Mouse (Mus musculus): ENCODE measurements around the gene Traf2.

Gene Traf2

DNA sequence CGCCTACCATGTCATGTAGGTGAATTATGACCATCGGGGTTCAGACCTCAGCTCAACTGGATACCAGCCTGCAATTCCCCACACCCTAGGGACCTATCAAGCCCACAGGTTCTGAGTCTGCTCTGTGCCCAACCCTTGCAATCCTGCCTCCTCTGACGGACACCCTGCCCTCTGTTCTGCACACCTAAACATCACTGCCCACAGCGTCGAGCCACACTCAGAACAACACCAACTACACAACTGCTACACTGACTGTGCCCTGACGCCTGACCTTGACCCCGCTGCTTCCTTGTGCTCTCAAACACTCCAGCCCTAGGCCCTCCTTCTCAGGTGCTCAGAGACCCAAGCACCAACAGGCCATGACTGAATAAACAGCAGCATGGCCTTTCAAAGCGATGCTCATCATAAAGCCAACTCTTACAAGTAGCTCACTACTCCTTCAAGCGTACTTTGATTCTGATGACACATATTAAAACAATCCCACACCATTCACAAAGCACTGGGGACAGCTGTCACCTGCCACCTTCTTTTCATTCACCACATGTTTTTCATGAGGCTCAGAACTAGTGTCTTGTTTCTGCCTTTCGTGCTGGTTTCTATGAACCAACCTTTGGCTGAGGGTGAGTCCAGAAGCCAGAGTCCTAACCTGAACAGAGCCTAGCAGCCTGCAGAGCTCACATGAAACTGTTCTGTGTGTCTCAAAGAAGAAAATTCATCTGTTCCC is 4.9 kb downstream of the Traf2 start:
- DNase-seq (ENCODE audit: low spot score in 2 of 2), result no peak

DNA sequence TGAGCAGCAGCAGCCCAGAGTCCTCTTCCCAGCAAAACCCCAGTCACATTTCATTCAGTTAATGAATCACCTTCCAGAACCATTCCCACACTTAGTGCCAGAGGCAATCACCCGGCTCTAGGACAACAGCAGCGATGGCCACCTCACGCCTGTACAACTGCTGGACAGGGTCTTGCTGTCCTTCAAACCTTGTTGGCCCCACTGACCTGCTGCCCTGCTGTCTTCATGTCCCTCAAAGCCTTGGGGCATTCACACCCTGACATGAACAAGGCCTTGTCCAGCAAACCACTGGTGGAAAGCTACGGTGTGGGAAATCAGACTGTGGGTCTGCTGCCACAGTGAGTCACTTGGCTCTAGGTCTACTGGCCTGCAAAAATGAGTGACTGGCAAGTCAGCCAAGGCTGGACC is 6.2 kb downstream of the Traf2 start:
- no peak for DNase-seq (ENCODE audit: low spot score in 2 of 2)

DNA sequence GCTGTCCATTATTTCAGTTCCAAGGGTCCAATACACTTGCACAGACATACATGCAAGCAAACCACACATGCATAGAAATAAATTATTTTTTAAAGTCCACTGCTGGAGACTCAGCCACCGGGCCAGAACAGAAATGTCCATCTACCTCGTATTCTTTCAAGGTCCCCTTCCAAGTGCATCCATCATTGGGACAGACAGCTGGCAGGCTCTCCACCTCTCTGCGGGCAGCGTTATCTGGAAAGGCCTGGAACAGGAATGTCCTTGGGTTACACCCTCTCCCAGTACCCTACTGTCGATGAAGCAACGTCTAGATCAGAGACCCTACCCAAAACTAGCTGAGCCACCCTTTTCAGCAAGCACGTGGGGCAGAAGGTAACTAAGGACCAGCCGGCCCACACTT is 10.2 kb downstream of the Traf2 start:
- DNase-seq (ENCODE audit: low spot score in 2 of 2), result no peak

DNA sequence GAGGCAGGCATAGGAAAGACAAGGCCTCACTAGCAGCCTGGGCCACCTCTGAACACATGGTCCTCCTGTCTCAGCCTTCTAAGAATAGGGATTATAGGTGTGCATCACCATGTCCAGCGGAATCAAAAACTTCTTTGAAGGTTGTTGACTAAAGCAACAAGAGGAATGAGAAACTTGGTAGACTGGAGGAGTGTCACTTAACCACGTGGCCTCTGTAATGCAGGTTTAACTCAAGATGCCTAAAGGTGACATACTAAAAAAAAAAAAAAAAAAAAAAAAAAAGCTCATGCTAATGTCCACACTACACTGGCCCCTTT is 11.9 kb downstream of the Traf2 start:
- DNase-seq (ENCODE audit: low spot score in 2 of 2), result no peak

DNA sequence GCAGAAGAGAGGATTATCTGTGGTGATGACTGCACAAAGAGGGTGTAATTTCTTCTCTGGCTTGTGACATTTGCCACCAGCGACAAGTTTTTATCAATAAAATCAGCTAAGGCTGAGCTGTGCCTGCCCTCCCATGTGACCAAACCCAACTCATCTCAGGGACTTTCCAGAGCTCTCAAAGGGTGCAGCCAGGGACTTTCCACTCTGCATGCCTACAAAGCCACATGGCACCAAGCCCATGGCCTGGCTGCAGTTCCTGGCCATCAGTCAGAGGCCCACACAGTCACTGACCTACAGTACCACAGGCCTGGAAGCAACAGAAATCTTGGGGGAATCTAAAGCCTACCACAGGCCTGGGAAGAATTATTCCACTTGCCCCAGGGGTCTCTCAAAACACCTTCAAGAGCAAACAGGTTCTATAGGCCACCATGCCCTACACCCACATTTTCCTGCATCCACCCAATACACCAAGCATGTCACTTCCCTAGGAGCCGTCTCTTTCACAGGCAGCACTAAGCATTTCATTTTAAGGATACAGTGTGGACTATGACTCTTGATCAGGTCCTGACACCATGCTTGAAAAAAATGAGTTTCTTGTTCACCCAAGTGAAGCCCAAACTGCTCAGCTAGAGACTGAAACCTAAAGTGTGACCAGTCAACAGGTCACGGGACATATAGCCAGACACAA is 12.4 kb downstream of the Traf2 start:
- DNase-seq (ENCODE audit: low spot score in 2 of 2), result peak; percentile 87

DNA sequence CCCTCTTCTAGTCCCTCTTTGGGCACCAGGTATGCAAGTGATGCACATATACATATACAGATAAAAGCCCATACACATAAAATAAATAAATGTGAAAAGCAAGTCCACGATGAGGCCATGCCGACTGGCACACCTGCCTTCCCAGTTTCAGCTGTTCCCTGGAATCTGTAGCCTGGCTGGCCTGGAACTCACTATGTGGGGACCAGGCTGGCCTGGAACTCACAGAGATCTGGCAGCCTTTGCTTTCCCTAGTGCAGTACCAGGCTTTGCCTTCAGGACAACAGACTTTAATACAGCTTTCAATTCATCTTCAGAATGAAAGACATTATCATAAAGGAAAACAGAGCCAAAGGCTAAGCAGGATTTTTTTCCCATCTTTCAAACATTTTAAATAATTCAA is 13.0 kb downstream of the Traf2 start:
- no peak for DNase-seq (ENCODE audit: low spot score in 2 of 2)

DNA sequence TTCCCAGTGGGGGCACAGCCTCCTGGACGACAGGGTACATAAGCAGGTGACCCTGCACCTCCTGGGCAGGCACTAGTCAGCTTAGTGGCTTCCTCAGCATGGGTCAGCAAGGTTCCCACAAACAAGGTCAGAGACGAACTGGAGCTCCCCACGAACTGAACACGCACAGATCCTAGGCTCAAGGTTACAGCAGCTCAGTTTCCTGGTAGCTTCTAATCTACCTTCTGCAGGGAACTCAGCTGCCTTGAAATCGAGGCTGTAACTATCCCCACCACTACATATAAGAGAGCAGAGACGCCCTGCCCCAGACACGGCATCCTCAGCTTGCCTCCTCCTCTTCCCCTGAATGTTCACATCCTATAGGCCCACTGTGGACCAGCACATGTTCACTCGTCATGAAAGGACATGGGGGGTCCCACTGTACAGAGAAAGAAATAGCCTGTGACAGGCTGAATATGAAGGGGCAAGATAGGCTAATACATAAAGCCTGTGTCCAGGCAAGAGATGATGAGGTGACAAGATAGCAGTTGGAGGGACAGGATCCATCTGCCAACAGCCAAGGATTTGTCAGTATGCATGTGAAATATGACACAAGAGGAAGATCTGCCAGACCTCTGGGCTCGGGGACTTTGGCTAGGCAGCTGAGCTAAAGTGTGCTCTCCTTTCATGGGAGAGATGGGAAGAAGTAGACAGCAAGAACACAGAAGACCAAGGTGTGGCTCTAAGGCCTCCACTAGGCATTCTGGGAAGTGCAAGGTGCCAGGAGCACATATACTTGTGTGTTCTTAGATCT is 20.0 kb downstream of the Traf2 start:
- DNase-seq (ENCODE audit: low spot score in 2 of 2), result no peak

DNA sequence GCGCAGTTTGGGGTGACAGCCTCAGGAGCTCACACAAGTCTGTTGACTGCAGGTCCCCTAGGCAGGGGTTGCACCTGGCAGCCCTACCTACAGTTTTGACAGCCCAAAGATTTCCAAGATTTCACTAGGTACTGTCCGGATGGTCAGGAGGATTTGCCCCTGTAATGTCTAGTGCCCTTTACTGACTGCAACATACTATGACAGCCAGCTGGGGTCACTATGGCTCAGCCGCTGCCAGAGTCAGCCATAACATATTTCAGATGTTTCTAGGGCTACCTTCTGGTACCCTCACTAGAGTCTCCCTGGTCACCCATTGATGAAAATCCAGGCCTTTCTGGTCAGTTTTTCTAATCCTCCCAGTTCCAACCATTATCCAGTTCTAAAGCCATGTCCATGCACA is 36.8 kb downstream of the Traf2 start:
- DNase-seq (ENCODE audit: low spot score in 2 of 2), result no peak

DNA sequence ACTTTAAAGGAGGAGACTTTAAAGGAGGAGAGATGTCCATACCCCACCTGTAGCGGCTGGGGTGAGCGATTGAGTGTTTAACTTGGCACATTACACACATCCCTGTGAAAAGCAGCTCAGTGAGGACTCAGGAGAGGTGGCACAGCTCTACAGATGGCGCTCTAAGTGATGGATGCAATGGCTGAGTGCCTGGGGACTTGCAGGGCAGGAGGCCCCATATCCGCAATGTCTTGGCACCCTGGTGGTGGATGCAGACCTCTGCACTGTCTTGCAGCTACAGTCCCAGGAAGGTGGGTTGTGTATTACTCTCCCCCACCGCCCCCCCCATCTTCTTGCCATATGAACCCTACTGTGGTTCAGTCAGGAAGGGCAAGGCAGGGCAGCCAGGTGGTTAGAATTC is 39.8 kb downstream of the Traf2 start:
- peak in 1 of 2 experiments; percentile 19 for DNase-seq (ENCODE audit: low spot score in 2 of 2)

DNA sequence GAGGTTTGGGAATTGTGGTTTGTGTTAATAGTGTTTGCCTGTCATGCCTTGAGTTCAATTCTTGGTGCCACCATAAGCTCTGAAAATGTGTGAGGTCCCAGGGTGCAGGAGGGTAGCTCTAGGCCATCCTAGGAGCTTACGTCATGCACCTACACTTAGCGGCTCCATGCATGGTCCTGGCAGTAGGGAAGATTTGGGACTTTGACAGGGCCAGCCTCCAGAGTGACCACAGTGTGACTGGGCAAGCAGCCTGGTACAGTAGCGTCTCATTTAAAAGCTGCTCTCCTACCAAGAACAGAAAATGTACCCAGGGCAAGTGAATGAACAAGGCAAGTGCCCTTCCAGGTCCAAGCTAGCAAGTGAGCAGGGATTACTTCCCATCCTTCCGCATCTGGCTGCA is 40.9 kb downstream of the Traf2 start:
- no peak for DNase-seq (ENCODE audit: low spot score in 2 of 2)

DNA sequence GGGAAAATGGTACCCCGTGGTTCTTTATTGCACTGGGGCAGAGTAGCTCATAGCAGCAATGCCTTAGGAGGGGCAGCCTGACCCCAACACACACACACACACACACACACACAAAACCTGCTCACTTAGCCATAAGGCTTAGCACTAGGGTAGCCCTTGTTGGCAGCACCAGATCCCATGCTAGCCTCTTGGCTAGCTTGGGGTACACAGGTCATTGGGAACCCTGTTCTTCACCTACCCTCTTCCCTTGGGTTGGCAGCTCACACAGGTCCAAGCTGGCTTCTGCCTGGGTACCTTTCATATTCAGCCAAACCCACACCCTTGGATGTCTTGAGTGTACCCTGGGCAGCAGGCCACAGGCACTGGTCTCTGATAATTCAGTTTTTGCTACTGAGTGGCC is 41.7 kb downstream of the Traf2 start:
- no peak for DNase-seq (ENCODE audit: low spot score in 2 of 2)

DNA sequence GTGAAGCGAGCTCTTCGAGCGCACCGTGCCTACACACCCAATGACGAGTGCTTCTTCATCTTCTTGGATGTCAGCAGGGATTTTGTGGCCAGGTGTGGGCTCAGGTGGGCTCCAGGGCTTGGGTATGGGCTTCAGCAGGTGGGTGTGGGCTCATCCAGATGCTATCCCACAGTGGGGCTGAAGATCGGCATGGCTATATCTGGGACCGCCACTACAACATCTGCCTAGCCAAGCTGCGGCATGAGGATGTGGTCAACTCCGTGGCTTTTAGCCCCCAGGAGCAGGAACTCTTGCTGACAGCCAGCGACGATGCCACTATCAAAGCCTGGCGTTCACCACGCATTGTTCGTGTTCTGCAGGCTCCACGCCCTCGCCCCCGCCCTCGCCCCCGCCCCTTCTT is 42.2 kb downstream of the Traf2 start:
- no peak for DNase-seq (ENCODE audit: low spot score in 2 of 2)

DNA sequence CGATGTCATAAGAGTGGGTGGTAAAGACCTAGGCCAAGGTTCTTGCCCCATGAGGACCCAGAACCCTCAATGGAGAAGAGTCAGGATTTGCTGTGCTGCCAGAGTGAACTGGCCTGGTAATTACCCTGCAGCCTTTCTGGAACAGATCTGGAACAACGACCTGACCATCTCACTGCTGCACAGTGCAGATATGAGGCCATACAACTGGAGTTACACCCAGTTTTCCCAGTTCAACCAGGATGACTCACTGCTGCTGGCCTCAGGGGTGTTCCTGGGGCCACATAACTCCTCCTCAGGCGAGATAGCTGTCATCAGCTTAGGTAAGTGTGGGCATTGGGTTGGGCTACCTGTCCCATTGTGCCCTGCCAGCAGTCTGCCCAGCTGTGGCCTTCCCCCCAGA is 44.0 kb downstream of the Traf2 start:
- no peak for DNase-seq (ENCODE audit: low spot score in 2 of 2)

DNA sequence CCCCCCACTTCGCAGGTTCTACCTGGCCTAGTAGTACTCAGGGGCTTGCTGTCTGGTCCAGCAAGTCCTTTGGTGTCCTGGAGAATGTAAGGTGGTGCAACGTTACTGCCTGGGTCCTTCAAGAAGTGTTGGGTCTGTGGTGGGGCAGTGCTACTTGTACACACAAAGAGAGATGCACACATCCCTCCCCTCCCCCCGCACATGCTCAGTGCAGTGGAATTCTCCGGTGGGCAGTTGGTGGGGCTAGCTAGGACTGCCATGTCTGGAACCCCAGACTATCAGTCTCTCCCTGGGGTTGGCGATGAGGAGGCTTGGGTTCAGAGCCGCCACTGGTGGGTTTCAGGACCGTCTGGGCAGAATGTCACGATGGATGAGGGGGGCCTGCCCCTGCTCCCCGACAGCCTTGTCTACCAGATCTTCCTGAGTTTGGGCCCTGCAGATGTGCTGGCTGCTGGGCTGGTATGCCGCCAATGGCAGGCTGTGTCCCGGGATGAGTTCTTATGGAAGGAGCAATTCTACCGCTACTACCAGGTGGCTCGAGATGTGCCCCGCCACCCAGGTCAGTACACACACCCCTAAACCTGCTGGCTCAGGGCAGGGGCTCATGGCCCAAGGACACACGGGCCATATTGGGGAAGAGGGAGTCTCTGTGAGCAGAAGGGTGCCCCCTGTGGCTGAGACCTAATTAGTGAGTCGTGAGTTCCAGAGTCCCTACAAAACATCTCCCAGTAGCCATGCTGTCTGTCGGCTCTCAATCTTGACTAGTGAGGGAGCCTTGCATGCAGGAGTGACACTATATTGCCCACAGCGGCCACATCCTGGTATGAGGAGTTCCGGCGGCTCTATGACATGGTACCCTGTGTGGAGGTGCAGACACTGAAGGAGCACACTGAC is 44.9 kb downstream of the Traf2 start, which contains the start of gene C8g:
C8g (minus strand) TSS at position 127 of the 894 bp plus-strand sequence.
- no peak for DNase-seq (ENCODE audit: low spot score in 2 of 2)

DNA sequence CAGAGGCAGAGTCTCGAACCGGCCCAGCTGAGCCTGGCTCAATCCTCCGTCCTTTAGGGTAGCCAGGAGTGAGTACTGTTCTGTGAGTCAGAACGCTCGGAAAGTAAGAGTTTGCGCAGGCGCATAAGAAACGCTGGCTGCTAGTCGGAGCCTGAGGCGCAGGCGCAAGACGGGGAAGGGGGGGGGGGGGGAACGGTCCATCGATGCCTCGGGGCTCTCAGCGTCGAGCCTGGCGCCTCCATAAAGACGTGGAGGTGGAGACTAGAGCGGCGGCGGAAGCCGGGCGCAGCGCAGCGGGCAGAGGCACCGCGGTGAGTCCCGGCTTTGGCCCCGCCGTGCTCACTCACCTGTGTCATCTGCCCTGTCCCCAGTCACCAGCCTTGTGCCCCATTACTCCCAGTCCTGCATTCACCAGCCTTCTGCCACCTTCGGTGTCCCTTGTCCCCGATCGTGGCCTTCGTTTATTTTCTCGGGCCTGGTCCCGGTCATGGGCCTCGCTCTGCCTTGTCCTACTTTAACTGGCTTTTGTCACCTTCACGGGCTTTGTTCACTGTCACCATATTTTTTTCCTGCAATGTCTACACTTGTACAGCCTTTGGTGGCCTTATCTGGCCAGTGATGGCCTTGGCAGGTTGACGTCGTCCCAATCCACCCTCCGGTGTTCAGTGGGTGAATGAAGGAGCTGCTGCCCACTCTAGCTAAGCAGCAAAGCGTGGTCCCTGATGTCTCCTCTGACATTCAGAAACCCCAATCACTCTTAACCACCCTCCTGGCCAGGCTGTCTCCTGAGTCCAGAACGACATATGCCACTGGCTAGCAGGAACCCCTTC is 45.9 kb downstream of the Traf2 start, which contains the start of gene Fbxw5:
Fbxw5 (plus strand) TSS at position 175 of the 830 bp plus-strand sequence.
- peak; percentile 76 to 80 for DNase-seq (ENCODE audit: low spot score in 2 of 2)

DNA sequence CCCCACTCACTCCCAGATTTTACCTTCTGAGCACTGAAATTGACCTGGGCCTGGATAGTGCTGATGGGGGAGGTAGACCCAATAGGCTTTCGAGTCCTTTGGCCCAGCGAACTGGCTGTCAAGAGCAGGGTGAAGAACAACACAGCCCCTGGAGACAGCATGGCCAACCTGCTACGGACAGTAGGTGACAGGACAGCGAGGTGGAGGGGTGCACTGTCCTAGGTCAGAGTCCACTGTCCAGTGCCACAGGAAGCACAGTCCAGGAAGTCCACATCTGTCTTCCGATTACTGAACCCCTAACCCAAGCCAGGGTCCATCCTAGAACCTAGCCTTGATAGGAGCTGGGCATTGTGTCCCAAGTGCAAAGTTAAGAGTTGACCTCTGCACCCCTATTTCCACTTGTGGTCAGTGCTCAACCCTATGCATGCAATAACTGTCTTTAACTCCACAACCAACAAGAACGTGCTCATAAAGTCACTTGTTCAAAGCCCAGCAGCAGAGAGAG is 46.6 kb downstream of the Traf2 start:
- no peak for DNase-seq (ENCODE audit: low spot score in 2 of 2)

DNA sequence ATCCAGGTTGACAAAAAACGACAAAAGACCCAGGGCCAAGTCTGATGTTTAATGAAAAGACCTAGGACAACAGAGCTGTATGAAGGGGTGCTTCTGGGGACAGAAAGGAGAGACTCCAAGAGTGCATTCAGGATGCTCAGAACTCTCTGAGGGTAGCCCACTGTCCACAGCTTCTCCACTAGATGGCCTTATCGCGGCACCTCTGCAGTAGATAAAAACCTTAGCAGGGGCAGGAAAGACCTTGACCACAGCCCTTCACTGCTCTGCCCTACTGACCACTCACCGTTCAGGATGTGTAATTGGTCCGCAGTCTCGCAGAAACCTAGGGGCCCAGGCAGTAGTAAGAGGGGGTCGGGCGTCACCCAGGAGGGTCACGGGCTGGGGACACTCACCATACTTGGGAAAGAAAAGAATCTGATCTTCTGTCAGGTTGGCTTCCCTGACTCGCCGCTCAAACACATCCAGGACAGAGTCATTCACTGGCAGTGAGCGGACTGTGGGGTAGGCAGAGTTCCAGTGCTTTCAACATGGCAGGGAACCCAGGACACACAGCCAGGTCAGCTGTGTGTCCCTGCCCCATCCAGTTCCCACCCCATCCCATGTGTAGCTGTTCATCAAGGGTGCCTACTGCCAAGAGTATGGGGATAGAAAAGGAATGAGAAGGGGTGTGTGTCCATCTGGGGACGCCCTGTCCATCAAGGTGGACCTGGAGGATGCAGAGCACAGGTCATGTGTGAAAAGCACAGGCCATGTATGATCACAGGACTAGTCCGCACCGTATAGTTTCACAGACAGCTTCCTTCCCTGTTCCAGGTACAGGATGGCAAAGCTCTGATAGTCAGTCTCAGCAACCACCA is 47.9 kb downstream of the Traf2 start:
- peak in 1 of 2 experiments; percentile 20 for DNase-seq (ENCODE audit: low spot score in 2 of 2)

DNA sequence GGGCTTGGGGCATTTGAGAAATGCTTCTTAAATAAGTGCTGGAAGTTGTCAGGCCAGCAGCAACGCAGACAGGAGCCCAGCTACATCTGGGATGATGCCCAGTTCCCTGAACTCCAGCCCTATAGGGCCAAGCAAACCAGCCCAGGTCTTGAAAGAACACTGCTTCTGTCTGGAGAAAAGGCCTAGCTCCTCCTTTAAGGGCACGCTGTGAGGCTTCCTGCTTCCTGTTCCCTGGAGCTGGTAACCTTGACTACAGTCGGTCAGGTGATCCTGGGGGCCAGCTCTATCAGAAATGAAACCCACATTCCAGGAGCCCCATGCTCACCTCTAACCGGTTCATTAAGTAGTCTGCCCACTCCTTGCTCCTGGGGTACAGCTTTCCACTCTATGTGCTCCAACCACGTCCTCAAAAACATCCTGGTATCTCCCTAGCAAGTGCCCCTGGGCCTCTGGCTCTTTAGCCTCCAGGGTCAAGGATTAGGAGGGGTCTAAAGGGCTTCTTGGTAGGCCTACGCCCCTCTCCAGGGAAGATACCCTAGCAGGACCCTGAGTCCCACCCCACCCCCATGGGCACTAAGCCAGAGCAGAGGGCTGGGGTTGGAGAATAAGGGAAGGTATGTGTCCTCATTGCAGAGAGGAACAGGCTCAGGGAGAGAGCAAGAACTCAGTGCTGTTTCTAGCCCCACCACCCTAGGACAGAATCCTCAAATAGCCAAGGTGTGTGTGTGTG is 48.7 kb downstream of the Traf2 start:
- no peak for DNase-seq (ENCODE audit: low spot score in 2 of 2)

DNA sequence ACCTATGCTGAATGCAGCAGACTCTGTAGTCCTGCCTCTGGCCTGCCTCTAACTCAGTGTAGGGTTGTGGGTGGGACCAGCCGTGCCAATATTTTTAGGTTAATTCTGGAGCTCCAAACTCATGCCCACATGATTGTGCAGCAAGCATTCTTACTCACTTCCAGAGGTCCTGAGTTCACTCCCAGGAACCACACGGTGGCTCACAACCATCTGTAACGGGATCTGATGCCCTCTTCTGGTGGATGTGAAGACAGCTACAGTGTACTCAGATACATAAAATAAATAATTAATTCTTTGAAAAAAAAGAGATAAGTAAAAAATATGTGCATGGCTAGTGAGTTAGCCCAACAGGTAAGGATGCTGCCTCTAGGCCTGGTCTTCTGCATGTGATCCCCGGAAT is 50.3 kb downstream of the Traf2 start:
- no peak for DNase-seq (ENCODE audit: low spot score in 2 of 2)

Data from natural killer cell, adult 2 months (primary cell).